Mouse (Mus musculus) intestine, embryonic 16.5 days (tissue): ENCODE data around the gene Zscan20. TPM values are rescaled to one million over a fixed set of nuclear protein-coding genes. Genes with fewer than 3 reads are reported as not detected.
A peak's percentile ranks its signal among the peaks of the same experiment; 100 is the strongest.
"Not testable (repeated sequence)": the region's sequence is repeated elsewhere in the genome, so short reads cannot be mapped to it uniquely, and the experiment has no call there.

Experiments
- ATAC-seq: fragments of 200-750 bp; cut with Nextera tagmentation; 2 replicates; pipeline ENCODE4 v1.8.0; 2017; ENCODE audit warnings: moderate TSS enrichment, moderate library complexity
- H3K27ac ChIP-seq: fragments of 300-500 bp; sonication (generic); 2 replicates; pipeline ENCODE4 v1.5.1; 2014; ENCODE audit warnings: mild to moderate bottlenecking, low read length
- H3K27me3 ChIP-seq: fragments of 300-500 bp; sonication (generic); replicated peaks from 2 replicates; pipeline ENCODE4 v1.6.1; 2014; ENCODE audit warnings: low read length, control low read depth, mixed read lengths; ENCODE audit not compliant: control insufficient read depth, insufficient read depth
- H3K36me3 ChIP-seq: fragments of 300-500 bp; sonication (generic); 2 replicates; pipeline ENCODE4 v1.6.1; 2014; ENCODE audit warnings: low read length, control low read depth; ENCODE audit not compliant: control insufficient read depth, insufficient read depth
- H3K4me1 ChIP-seq: fragments of 300-500 bp; sonication (generic); 2 replicates; pipeline ENCODE4 v1.6.1; 2014; ENCODE audit warnings: low read length, control low read depth, mixed read lengths; ENCODE audit not compliant: control insufficient read depth, insufficient read depth
- H3K4me2 ChIP-seq: fragments of 300-500 bp; sonication (generic); 2 replicates; pipeline ENCODE4 v1.6.1; 2014; ENCODE audit warnings: low read depth, low read length, control low read depth
- H3K4me3 ChIP-seq: fragments of 300-500 bp; sonication (generic); 2 replicates; pipeline ENCODE4 v1.5.1; 2014; ENCODE audit warnings: mild to moderate bottlenecking, low read length
- H3K9ac ChIP-seq: fragments of 300-500 bp; sonication (generic); 2 replicates; pipeline ENCODE4 v1.6.1; 2014; ENCODE audit warnings: low read depth, low read length
- H3K9me3 ChIP-seq: fragments of 300-500 bp; sonication (generic); 2 replicates; pipeline ENCODE4 v1.6.1; 2016; ENCODE audit warnings: low read length, control low read depth; ENCODE audit not compliant: control insufficient read depth
- WGBS: fragments of 180-500 bp; shearing (Covaris S2); extraction: QIAGEN DNeasy Blood & Tissue Kit; methylation state at CpG from one replicate; pipeline ENCODE4 v1.1.7; 2014; 5-methylcytosine and 5-hydroxymethylcytosine counted together
- polyA plus RNA-seq: library from polyadenylated mRNA; unstranded; fragments of >200 nt; fragmentation: Nextera tagmentation; extraction: Ambion mirVana; gene quantifications from 2 replicates; pipeline ENCODE4 v1.2.1, GENCODE M21; 2015

Gene Zscan20
- polyA plus RNA-seq, 1 experiment from 2014 or later, result 2.8 TPM

- H3K9me3 ChIP-seq, result no peaks in the 10 kb centered on the region
- H3K4me2 ChIP-seq, result peak within 1 kb of the TSS; percentile 29; the same call in 1 of the 2 replicates
- peaks cover 8% of the 10 kb centered on the region; the same call in 1 of the 2 replicates for H3K4me1 ChIP-seq
- WGBS, result 43% methylated on average over 15 of the region's 15 CpGs
- H3K36me3 ChIP-seq, result no peaks in the 10 kb centered on the region
- H3K9ac ChIP-seq, result peak within 1 kb of the TSS; percentile 1; the same call in 1 of the 2 replicates
- 0 out of 2 replicates have a peak within 1 kb of the TSS, but pooled peaks have one; percentile 1 for H3K4me3 ChIP-seq
- H3K27ac ChIP-seq, result peak within 1 kb of the TSS; percentile 5; the same call in 1 of the 2 replicates
- no peaks in the 10 kb centered on the region for H3K27me3 ChIP-seq
- peak; percentile 71 for ATAC-seq
Measured at GRCm38 (mm10) chr4:128618246-128618911, 8.5 kb upstream of the Zscan20 start, which contains the start of gene Tlr12. Gene Tlr12, minus strand, starts transcription at chr4:128618619.

- ATAC-seq, result no peak
- 0 out of 2 replicates have a peak overlapping the region, but pooled peaks have one; percentile 1 for H3K9ac ChIP-seq
- no peaks in the 10 kb centered on the region for H3K9me3 ChIP-seq
- H3K36me3 ChIP-seq, result no peaks in the 10 kb centered on the region
- 0 out of 2 replicates have a peak overlapping the region, but pooled peaks have one; percentile 1 for H3K4me3 ChIP-seq
- peaks cover 8% of the 10 kb centered on the region; the same call in 1 of the 2 replicates for H3K4me1 ChIP-seq
- 70% methylated on average over 17 of the region's 17 CpGs for WGBS
- no peak overlapping the region for H3K4me2 ChIP-seq
- H3K27ac ChIP-seq, result no peak overlapping the region
- H3K27me3 ChIP-seq, result no peaks in the 10 kb centered on the region
Measured at GRCm38 (mm10) chr4:128617363-128618120, 7.6 kb upstream of the Zscan20 start.

- H3K9me3 ChIP-seq, result no peaks in the 10 kb centered on the region
- 91% methylated on average over 14 of the region's 14 CpGs for WGBS
- ATAC-seq, result no peak
- H3K4me2 ChIP-seq, result no peak overlapping the region
- no peaks in the 10 kb centered on the region for H3K36me3 ChIP-seq
- H3K27me3 ChIP-seq, result no peaks in the 10 kb centered on the region
- 0 out of 2 replicates have a peak overlapping the region, but pooled peaks have one; percentile 6 for H3K9ac ChIP-seq
- peaks cover 10% of the 10 kb centered on the region; the same call in 1 of the 2 replicates for H3K4me1 ChIP-seq
- H3K27ac ChIP-seq, result no peak overlapping the region
- H3K4me3 ChIP-seq, result no peak overlapping the region
Measured at GRCm38 (mm10) chr4:128615761-128616160, 5.9 kb upstream of the Zscan20 start.

- no peak overlapping the region for H3K4me3 ChIP-seq
- no peaks in the 10 kb centered on the region for H3K36me3 ChIP-seq
- H3K27ac ChIP-seq, result no peak overlapping the region
- H3K4me1 ChIP-seq, result peaks cover 20% of the 10 kb centered on the region
- no peak overlapping the region for H3K4me2 ChIP-seq
- H3K9ac ChIP-seq, result no peak overlapping the region
- no peaks in the 10 kb centered on the region for H3K9me3 ChIP-seq
- ATAC-seq, result no peak
- 20% methylated on average over 8 of the region's 8 CpGs for WGBS
- no peaks in the 10 kb centered on the region for H3K27me3 ChIP-seq
Measured at GRCm38 (mm10) chr4:128613326-128613725, 3.4 kb upstream of the Zscan20 start.

GRCm38 (mm10) chr4:128611726-128612125 is 1.8 kb upstream of the Zscan20 start:
- H3K4me2 ChIP-seq, H3K9ac ChIP-seq: not testable (repeated sequence)
- 76% methylated on average over 3 of the region's 3 CpGs for WGBS

GRCm38 (mm10) chr4:128610706-128611105 is 808 bp upstream of the Zscan20 start:
- no peaks in the 10 kb centered on the region for H3K9me3 ChIP-seq
- H3K9ac ChIP-seq, result no peak overlapping the region
- no peaks in the 10 kb centered on the region for H3K36me3 ChIP-seq
- H3K27me3 ChIP-seq, result no peaks in the 10 kb centered on the region
- WGBS, result 17% methylated on average over 10 of the region's 10 CpGs
- H3K4me3 ChIP-seq, result peak overlapping the region; percentile 62
- peak overlapping the region; percentile 51 for H3K4me2 ChIP-seq
- peaks cover 14% of the 10 kb centered on the region for H3K4me1 ChIP-seq
- ATAC-seq, result no peak
- peak overlapping the region; percentile 39; the same call in 1 of the 2 replicates for H3K27ac ChIP-seq

More at GRCm38 (mm10) chr4:128611726-128612125, 1.8 kb upstream of the Zscan20 start:
- H3K9me3 ChIP-seq, H3K27me3 ChIP-seq, H3K27ac ChIP-seq, H3K36me3 ChIP-seq, H3K4me3 ChIP-seq, ATAC-seq: not testable (repeated sequence)
- peaks cover 14% of the 10 kb centered on the region for H3K4me1 ChIP-seq

- Histone ChIP-seq H3K4me3 (peak overlapping the region; percentile 62), H3K9ac (peak overlapping the region; percentile 70), H3K36me3 (no peaks in the 10 kb centered on the region), H3K4me1 (peaks cover 14% of the 10 kb centered on the region), H3K27ac (no peak overlapping the region), H3K9me3 (no peaks in the 10 kb centered on the region), H3K4me2 (peak overlapping the region; percentile 78), H3K27me3 (no peaks in the 10 kb centered on the region)
- 5% methylated on average over 23 of the region's 27 CpGs for WGBS
- peak; percentile 60 for ATAC-seq
Measured at GRCm38 (mm10) chr4:128609276-128609924, 498 bp downstream of the Zscan20 start.

GRCm38 (mm10) chr4:128607661-128608060 is 2.2 kb downstream of the Zscan20 start:
- Histone ChIP-seq H3K4me3 (no peak overlapping the region), H3K27me3 (no peaks in the 10 kb centered on the region), H3K27ac (no peak overlapping the region), H3K9ac (no peak overlapping the region), H3K9me3 (no peaks in the 10 kb centered on the region), H3K4me2 (no peak overlapping the region), H3K4me1 (peaks cover 14% of the 10 kb centered on the region), H3K36me3 (0 out of 2 replicates have a peak, but pooled peaks cover 3% of the 10 kb centered on the region)
- 70% methylated on average over 11 of the region's 11 CpGs for WGBS
- ATAC-seq, result no peak

GRCm38 (mm10) chr4:128606586-128606985 is 3.3 kb downstream of the Zscan20 start:
- Histone ChIP-seq H3K4me3 (no peak overlapping the region), H3K4me2 (no peak overlapping the region), H3K9ac (no peak overlapping the region), H3K27me3 (no peaks in the 10 kb centered on the region), H3K36me3 (0 out of 2 replicates have a peak, but pooled peaks cover 3% of the 10 kb centered on the region), H3K27ac (no peak overlapping the region), H3K9me3 (no peaks in the 10 kb centered on the region), H3K4me1 (peaks cover 14% of the 10 kb centered on the region)
- WGBS, result 95% methylated on average over 7 of the region's 7 CpGs
- no peak for ATAC-seq
